9 mouse cellular contexts compared by ENCODE assay signal in the genomic region with DNA sequence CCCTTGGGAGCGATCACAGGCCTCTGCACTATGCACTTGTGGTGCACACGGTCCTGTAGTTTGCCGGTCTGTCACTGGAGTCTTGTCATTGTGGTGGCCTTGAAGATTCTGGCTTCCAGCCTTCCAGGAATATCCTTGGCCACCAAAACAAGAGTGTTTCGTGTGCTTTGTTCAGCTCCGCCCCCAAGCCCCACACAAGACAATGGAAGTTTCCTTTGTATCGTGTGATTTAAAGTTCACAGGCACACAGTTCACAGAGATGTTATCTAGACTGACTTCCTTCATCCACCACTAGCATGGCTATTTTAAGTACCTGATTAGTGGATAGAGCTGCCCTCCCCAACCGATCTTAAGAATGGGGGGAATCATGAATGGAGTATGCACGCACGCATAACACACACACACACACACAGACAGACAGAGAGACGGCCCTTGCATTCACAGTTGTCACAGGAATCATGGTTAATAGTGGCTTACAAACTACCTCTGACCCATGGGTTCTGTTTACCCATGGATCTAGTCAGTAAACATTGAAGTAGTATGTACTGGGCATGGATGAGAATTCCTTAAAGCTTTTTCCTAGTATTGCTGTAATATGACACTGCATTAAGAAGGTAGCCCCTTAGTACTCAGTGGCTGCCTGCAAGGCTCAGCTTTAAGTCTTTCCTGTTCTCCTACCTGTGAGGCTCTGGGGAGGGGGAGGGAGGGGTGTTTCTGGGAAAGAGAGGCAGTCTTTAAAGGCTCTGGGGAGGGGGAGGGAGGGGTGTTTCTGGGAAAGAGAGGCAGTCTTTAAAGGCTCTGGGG.
DNase-seq lines count a peak whose midpoint lies in the region; ATAC-seq and TF ChIP-seq lines count a peak whose summit lies in the region.
"Had no signal": no experiment of that assay in that cellular context is flagged by ENCODE, and none has a peak within 500 bp of the region (broad histone marks: within the 10 kb centered on the region; RNA-seq: fewer than 3 reads in every experiment).

No protein-coding gene starts in this region.

- H3K4me3 ChIP-seq in liver, postnatal 0 days (ENCODE audit: low read depth, low read length), result no peak overlapping the region
- H3K4me3 ChIP-seq: layer of hippocampus, adult 2 months had no signal

- ATAC-seq in liver, postnatal 0 days, result peak; percentile 25; the same call in 1 of the 2 replicates
- ATAC-seq in erythroid progenitor cell, adult 5-6 weeks (replicated peaks; ENCODE audit: low FRiP score, poor library complexity, severe bottlenecking), result no peak

- H3K27me3 ChIP-seq in liver, postnatal 0 days (ENCODE audit: insufficient read depth, low read length), result no peaks in the 10 kb centered on the region

- H3K36me3 ChIP-seq in liver, postnatal 0 days (replicated peaks; ENCODE audit: insufficient read depth, low read length), result no peaks in the 10 kb centered on the region

- H3K9me3 ChIP-seq in liver, postnatal 0 days (ENCODE audit: low read length), result no peaks in the 10 kb centered on the region

- no peak overlapping the region for H3K9ac ChIP-seq in liver, postnatal 0 days (replicated peaks)

- TF ChIP-seq EP300 in liver, postnatal 0 days (IDR thresholded peaks at IDR 0.05; ENCODE audit: low read depth), result peak; percentile 9; the same call in 1 of the 2 replicates

- TF ChIP-seq CTCF in liver, postnatal 0 days (IDR thresholded peaks at IDR 0.05; ENCODE audit: low read depth), result no peak

- H3K4me1 ChIP-seq in liver, postnatal 0 days (ENCODE audit: insufficient read depth), result peaks cover 10% of the 10 kb centered on the region

- 45% methylated on average over 10 of the region's 10 CpGs for WGBS in liver, postnatal 0 days (ENCODE audit: insufficient replicate concordance)

- no peak overlapping the region for H3K27ac ChIP-seq in liver, postnatal 0 days (ENCODE audit: low read depth)
- H3K27ac ChIP-seq: layer of hippocampus, adult 2 months had no signal

- DNase-seq in adrenal gland, adult 8-10 months, result peak; percentile 64
- no peak for DNase-seq in adrenal gland, adult 18-20 months (ENCODE audit: low spot score in 2 of 2)
- peak; percentile 43 to 69 for DNase-seq in heart, adult 9 months (ENCODE audit: low spot score in 2 of 2)
- DNase-seq in kidney, adult 8-10 months, result peak; percentile 24 to 33
- no peak for DNase-seq in liver, postnatal 0 days
- no peak for DNase-seq in embryo, embryonic 11 days
- DNase-seq in right cerebral cortex, adult 2 months (ENCODE audit: low spot score in 2 of 2), result no peak

- no peak overlapping the region for H3K4me2 ChIP-seq in liver, postnatal 0 days (ENCODE audit: low read depth, low read length)

Comparison
In these comparisons a context has a peak if more than half of its experiments do, and no peak if none do; other contexts are left out.
1. DNase-seq: peak in adrenal gland, adult 8-10 months (single experiment), heart, adult 9 months (2 of 2) and kidney, adult 8-10 months (2 of 2); none in adrenal gland, adult 18-20 months (0 of 2), liver, postnatal 0 days (single experiment), embryo, embryonic 11 days (single experiment) and right cerebral cortex, adult 2 months (0 of 2).